Mouse (Mus musculus) embryonic facial prominence, embryonic 15.5 days (tissue): ENCODE data around the gene Enah. TPM values are rescaled to one million over a fixed set of nuclear protein-coding genes. Genes with fewer than 3 reads are reported as not detected.

Source experiments
- ATAC-seq: fragments of 200-750 bp; cut with Nextera tagmentation; 2 replicates; pipeline ENCODE4 v1.8.0; 2017; ENCODE audit warnings: low read depth, moderate TSS enrichment; ENCODE audit not compliant: insufficient number of reproducible peaks, low FRiP score, low TSS enrichment
- H3K27ac ChIP-seq: fragments of 300-500 bp; sonication (generic); replicated peaks from 2 replicates; pipeline ENCODE4 v1.5.1; 2015; ENCODE audit warnings: mild to moderate bottlenecking, inconsistent platforms
- H3K27me3 ChIP-seq: fragments of 300-500 bp; sonication (generic); 2 replicates; pipeline ENCODE4 v1.6.1; 2015; ENCODE audit warnings: inconsistent platforms
- H3K36me3 ChIP-seq: fragments of 300-500 bp; sonication (generic); 2 replicates; pipeline ENCODE4 v1.6.1; 2015; ENCODE audit warnings: mild to moderate bottlenecking, inconsistent platforms
- H3K4me1 ChIP-seq: fragments of 300-500 bp; sonication (generic); 2 replicates; pipeline ENCODE4 v1.6.1; 2015; ENCODE audit warnings: inconsistent platforms
- H3K4me2 ChIP-seq: fragments of 300-500 bp; sonication (generic); replicated peaks from 2 replicates; pipeline ENCODE4 v1.6.1; 2015; ENCODE audit warnings: mild to moderate bottlenecking, inconsistent platforms
- H3K4me3 ChIP-seq: fragments of 300-500 bp; sonication (generic); replicated peaks from 2 replicates; pipeline ENCODE4 v1.5.1; 2015; ENCODE audit warnings: mild to moderate bottlenecking, inconsistent platforms
- H3K9ac ChIP-seq: fragments of 300-500 bp; sonication (generic); 2 replicates; pipeline ENCODE4 v1.6.1; 2015; ENCODE audit warnings: inconsistent platforms
- H3K9me3 ChIP-seq: fragments of 300-500 bp; sonication (generic); replicated peaks from 2 replicates; pipeline ENCODE4 v1.6.1; 2016; ENCODE audit warnings: inconsistent platforms
- WGBS: fragments of 180-500 bp; shearing (Covaris S2); methylation state at CpG from one replicate; pipeline ENCODE4 v1.1.7; 2015; 5-methylcytosine and 5-hydroxymethylcytosine counted together
- polyA plus RNA-seq: library from polyadenylated mRNA; unstranded; fragments of >200 nt; fragmentation: Nextera tagmentation; extraction: Ambion mirVana; gene quantifications from 2 replicates; pipeline ENCODE4 v1.2.1, GENCODE M21; 2015

The Enah gene
- polyA plus RNA-seq, 1 experiment from 2014 or later = 23.3 TPM

GRCm38 (mm10) chr1:182052385-182052784, 32.6 kb upstream of the Enah start:
- Histone ChIP-seq H3K36me3 (no peaks in the 10 kb centered on the region), H3K9me3 (no peaks in the 10 kb centered on the region), H3K4me3 (no peak overlapping the region), H3K9ac (no peak overlapping the region), H3K4me1 (peaks cover 26% of the 10 kb centered on the region), H3K27ac (peak overlapping the region; percentile 75), H3K27me3 (no peaks in the 10 kb centered on the region), H3K4me2 (no peak overlapping the region)
- 57% methylated on average over 7 of the region's 7 CpGs for WGBS
- 0 out of 2 replicates have a peak, but pooled peaks have one; percentile 44 for ATAC-seq

- H3K4me3 ChIP-seq = no peak overlapping the region
- H3K9ac ChIP-seq = no peak overlapping the region
- peak overlapping the region; percentile 60; the same call in 1 of the 2 replicates for H3K27ac ChIP-seq
- no peaks in the 10 kb centered on the region for H3K9me3 ChIP-seq
- no peak overlapping the region for H3K4me2 ChIP-seq
- H3K4me1 ChIP-seq = peaks cover 19% of the 10 kb centered on the region
- no peaks in the 10 kb centered on the region for H3K27me3 ChIP-seq
- no peaks in the 10 kb centered on the region for H3K36me3 ChIP-seq
- ATAC-seq = no peak
- 49% methylated on average over 7 of the region's 7 CpGs for WGBS
Observed at GRCm38 (mm10) chr1:182049813-182050212, 30.0 kb upstream of the Enah start.

GRCm38 (mm10) chr1:182048101-182048500, 28.3 kb upstream of the Enah start:
- H3K4me1 ChIP-seq = peaks cover 14% of the 10 kb centered on the region
- no peak overlapping the region for H3K27ac ChIP-seq
- H3K9me3 ChIP-seq = no peaks in the 10 kb centered on the region
- H3K27me3 ChIP-seq = no peaks in the 10 kb centered on the region
- no peak for ATAC-seq
- H3K36me3 ChIP-seq = no peaks in the 10 kb centered on the region
- no peak overlapping the region for H3K4me3 ChIP-seq
- no peak overlapping the region for H3K4me2 ChIP-seq
- 82% methylated on average over 4 of the region's 4 CpGs for WGBS
- no peak overlapping the region for H3K9ac ChIP-seq

- Histone ChIP-seq H3K9ac (no peak overlapping the region), H3K4me1 (peaks cover 7% of the 10 kb centered on the region), H3K9me3 (no peaks in the 10 kb centered on the region), H3K27me3 (no peaks in the 10 kb centered on the region), H3K4me2 (no peak overlapping the region), H3K4me3 (no peak overlapping the region), H3K27ac (no peak overlapping the region), H3K36me3 (no peaks in the 10 kb centered on the region)
- 88% methylated on average over 3 of the region's 3 CpGs for WGBS
- no peak for ATAC-seq
Observed at GRCm38 (mm10) chr1:182047016-182047690, 27.4 kb upstream of the Enah start.

- Histone ChIP-seq H3K27ac (no peak overlapping the region), H3K9ac (no peak overlapping the region), H3K4me1 (peaks cover 3% of the 10 kb centered on the region), H3K27me3 (no peaks in the 10 kb centered on the region), H3K4me3 (no peak overlapping the region), H3K9me3 (no peaks in the 10 kb centered on the region), H3K4me2 (no peak overlapping the region), H3K36me3 (no peaks in the 10 kb centered on the region)
- ATAC-seq = no peak
- WGBS = 76% methylated on average over 4 of the region's 4 CpGs
Observed at GRCm38 (mm10) chr1:182045208-182045607, 25.4 kb upstream of the Enah start.

GRCm38 (mm10) chr1:182040538-182040937, 20.7 kb upstream of the Enah start:
- 70% methylated on average over 3 of the region's 3 CpGs for WGBS
- no peaks in the 10 kb centered on the region for H3K27me3 ChIP-seq

GRCm38 (mm10) chr1:182031757-182032156, 12.0 kb upstream of the Enah start:
- no peaks in the 10 kb centered on the region for H3K27me3 ChIP-seq
- H3K9ac ChIP-seq = no peak overlapping the region
- H3K4me1 ChIP-seq = peaks cover 8% of the 10 kb centered on the region; the same call in 1 of the 2 replicates
- ATAC-seq = no peak
- no peak overlapping the region for H3K27ac ChIP-seq
- H3K4me3 ChIP-seq = no peak overlapping the region
- no peaks in the 10 kb centered on the region for H3K36me3 ChIP-seq
- H3K9me3 ChIP-seq = no peaks in the 10 kb centered on the region
- H3K4me2 ChIP-seq = no peak overlapping the region

More at GRCm38 (mm10) chr1:182040538-182040937, 20.7 kb upstream of the Enah start:
- H3K9ac ChIP-seq = no peak overlapping the region
- H3K36me3 ChIP-seq = no peaks in the 10 kb centered on the region
- H3K9me3 ChIP-seq = no peaks in the 10 kb centered on the region
- no peaks in the 10 kb centered on the region for H3K4me1 ChIP-seq
- ATAC-seq = no peak
- no peak overlapping the region for H3K27ac ChIP-seq
- no peak overlapping the region for H3K4me3 ChIP-seq
- no peak overlapping the region for H3K4me2 ChIP-seq

- ATAC-seq = no peak
- 82% methylated on average over 6 of the region's 6 CpGs for WGBS
- no peak overlapping the region for H3K4me3 ChIP-seq
- no peak overlapping the region for H3K9ac ChIP-seq
- no peak overlapping the region for H3K27ac ChIP-seq
- H3K4me1 ChIP-seq = peaks cover 9% of the 10 kb centered on the region; the same call in 1 of the 2 replicates
- H3K4me2 ChIP-seq = no peak overlapping the region
- H3K36me3 ChIP-seq = no peaks in the 10 kb centered on the region
- H3K27me3 ChIP-seq = no peaks in the 10 kb centered on the region
- H3K9me3 ChIP-seq = no peaks in the 10 kb centered on the region
Observed at GRCm38 (mm10) chr1:182031066-182031465, 11.3 kb upstream of the Enah start.

- WGBS = 66% methylated on average over 5 of the region's 5 CpGs
- H3K27me3 ChIP-seq = no peaks in the 10 kb centered on the region
- H3K4me1 ChIP-seq = peaks cover 13% of the 10 kb centered on the region; the same call in 1 of the 2 replicates
- no peak for ATAC-seq
- H3K4me3 ChIP-seq = no peak overlapping the region
- H3K27ac ChIP-seq = no peak overlapping the region
- H3K9ac ChIP-seq = no peak overlapping the region
- H3K36me3 ChIP-seq = no peaks in the 10 kb centered on the region
- H3K9me3 ChIP-seq = no peaks in the 10 kb centered on the region
- no peak overlapping the region for H3K4me2 ChIP-seq
Observed at GRCm38 (mm10) chr1:182029989-182030649, 10.3 kb upstream of the Enah start.

GRCm38 (mm10) chr1:182028231-182029210, 8.7 kb upstream of the Enah start:
- peaks cover 13% of the 10 kb centered on the region; the same call in 1 of the 2 replicates for H3K4me1 ChIP-seq
- WGBS = 74% methylated on average over 25 of the region's 25 CpGs
- ATAC-seq = peak; percentile 47; the same call in 1 of the 2 replicates
- H3K9ac ChIP-seq = no peak overlapping the region
- H3K4me2 ChIP-seq = no peak overlapping the region
- no peak overlapping the region for H3K4me3 ChIP-seq
- H3K27ac ChIP-seq = peak overlapping the region; percentile 39; the same call in 1 of the 2 replicates
- H3K9me3 ChIP-seq = no peaks in the 10 kb centered on the region
- H3K36me3 ChIP-seq = no peaks in the 10 kb centered on the region
- H3K27me3 ChIP-seq = no peaks in the 10 kb centered on the region
